Mouse (Mus musculus): ENCODE results near the gene Gm28710.

The Gm28710 gene

DNA sequence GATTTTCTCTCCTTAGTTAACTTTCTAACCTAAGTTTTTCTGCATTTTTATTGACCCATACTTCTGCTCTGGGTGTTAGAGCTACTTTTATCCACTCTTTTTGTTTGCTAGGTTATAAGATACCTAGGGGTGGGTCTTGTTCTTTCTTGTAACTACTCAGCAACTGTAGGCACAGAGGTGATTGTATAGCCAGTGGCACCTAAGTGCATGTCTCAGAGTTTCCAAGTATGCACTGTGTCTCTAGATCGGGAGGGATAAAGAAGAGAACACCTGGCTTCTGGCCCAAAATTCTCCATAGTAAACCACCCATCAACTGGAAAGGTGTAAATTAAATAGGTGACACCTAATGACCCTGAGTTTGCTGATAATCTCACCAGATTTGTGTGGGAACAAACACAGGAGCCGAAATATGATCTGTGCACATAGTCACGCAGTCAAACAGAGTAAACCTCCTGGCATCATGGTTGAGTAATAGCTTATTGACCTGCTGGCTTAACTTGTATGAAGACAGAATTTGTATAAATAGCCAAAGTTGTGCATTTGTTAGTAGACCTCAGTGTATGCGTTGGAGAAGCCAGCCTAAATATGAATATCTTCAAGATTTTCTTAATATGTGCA is at the start of gene Gm28710:
Gene Gm28710 (plus strand): TSS at position 568 of the 618 bp plus-strand sequence.
- in situ Hi-C loops (cut with MboI, MseI), result no loop called here

DNA sequence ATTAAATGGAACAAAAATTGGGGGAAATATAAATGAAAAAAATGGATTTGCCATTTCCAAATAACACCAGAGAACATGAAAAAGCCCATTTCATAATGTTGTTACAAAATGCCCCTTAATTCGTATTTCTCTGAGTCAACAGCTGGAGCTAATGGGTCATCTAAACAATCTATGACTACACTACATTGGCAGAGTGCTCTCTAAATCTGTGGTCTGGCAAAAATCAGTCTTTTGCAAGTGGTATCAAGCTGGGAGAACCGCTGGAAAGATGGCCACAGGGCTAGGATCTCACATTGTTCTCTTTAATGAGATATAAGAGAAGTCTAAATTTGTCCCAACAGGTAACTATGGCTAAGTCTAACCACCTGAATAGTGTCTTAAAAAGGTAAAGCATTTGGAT is 14.4 kb upstream of the Gm28710 start:
- in situ Hi-C loops (cut with MboI, MseI), result loop anchor here in 1 of 2 experiments (5.0 kb wide), 1 partner anchor 80 kb away; no protein-coding TSS in a partner anchor

- in situ Hi-C loops (cut with MboI, MseI), result loop anchor here in 1 of 2 experiments (5.0 kb wide), 1 partner anchor 81 kb away; no protein-coding TSS in a partner anchor
Observed at GRCm38 (mm10) chr5:16778610-16779172, 12.9 kb upstream of the Gm28710 start.

- in situ Hi-C loops (cut with MboI, MseI), result no loop called here
Observed at GRCm38 (mm10) chr5:16785627-16786026, 6.0 kb upstream of the Gm28710 start.

DNA sequence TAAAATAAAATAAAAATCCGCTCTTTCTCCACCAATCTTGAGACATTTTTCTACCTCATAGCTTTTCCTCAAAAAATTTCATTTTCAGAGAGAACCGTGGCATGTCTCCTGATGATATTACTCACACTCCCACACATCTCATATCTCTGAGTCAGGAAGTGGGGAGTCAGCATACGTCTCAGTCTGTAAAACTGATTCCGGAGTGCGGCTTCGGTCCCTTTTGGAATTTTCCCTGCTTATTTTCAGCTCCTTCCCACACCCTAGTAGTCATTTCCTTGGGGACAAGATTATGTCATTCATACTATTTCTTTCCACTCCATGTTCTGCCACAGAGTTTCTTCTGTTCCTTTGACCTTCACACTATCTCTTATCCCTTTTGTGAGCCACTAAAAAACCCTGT is 3.4 kb downstream of the Gm28710 start:
- in situ Hi-C loops (cut with MboI, MseI), result no loop called here

- in situ Hi-C loops (cut with MboI, MseI), result no loop called here
Observed at GRCm38 (mm10) chr5:16802726-16803125, 11.1 kb downstream of the Gm28710 start.

- in situ Hi-C loops (cut with MboI, MseI), result no loop called here
Observed at GRCm38 (mm10) chr5:16838991-16839390, 47.4 kb downstream of the Gm28710 start.

DNA sequence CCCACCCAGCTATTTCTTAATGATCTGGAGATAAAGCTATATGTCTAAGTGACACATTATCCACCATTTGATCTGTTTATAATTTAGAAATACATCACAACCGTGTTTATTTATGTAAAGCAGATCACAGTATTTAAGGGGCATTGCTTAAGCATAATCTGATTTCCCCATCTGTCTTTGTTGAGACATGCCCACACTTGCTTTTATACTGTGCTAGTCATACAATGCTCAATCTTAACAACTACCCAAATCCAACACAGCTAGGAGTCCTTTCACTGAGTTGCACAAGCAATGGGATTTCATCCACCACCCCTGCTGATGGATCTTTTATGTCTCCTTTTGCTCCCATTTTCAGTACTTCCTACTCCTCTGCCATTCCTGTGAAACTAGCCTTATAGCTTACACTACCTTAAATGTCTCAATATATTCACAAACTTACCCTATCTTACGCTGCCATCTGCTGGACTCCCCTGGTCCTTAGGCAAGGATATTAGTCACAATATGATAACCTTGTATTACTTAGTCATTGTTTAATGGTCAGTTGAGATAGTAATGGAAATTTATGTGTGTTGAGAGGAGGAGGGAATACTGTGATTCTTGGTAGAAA is 77.8 kb downstream of the Gm28710 start:
- in situ Hi-C loops (cut with MboI, MseI), result no loop called here

DNA sequence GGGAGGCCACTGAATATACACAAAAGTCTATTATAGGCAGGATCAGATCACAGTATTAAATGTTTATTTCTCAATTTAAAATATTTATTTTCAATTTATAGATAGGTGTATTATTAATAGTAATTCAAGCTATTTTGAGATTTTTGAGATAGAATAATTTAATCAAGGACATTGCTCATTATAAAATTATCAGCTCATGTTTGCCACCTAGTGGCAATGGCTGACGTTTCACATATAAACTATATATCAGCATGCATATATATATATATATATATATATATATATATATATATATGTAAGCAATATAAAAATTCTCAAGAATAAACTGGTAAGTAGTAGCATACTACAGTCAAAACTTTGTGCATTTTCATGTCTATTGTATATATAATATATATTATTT is 102.6 kb downstream of the Gm28710 start:
- in situ Hi-C loops (cut with MboI, MseI), result loop anchor here in 1 of 2 experiments (10.0 kb wide), 1 partner anchor 889 kb away; no protein-coding TSS in a partner anchor

- in situ Hi-C loops (cut with MboI, MseI), result no loop called here
Observed at GRCm38 (mm10) chr5:16919791-16920190, 128.2 kb downstream of the Gm28710 start.

DNA sequence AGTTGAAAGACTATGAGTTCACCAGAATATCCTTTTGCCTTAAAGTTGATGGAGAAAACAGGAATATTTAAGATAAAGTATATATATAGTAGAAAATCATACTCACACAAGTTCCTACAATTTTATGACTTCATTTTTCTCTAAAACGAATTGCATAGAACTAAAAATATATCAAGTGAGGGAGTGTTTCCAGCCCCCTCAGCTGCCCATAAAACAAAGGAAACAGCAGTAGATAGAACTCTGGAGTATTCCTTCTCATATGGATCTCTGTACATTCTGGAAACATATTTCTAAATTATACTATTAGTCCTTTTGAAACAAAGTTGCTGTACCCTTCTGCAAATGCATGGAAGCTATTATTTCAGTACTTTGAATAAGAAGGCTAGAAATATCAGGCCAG is 130.9 kb downstream of the Gm28710 start:
- in situ Hi-C loops (cut with MboI, MseI), result no loop called here

All from T-helper 17 cell (primary cell).